Mouse (Mus musculus): ENCODE data around the gene Bcl2l13. TPM values are rescaled to one million over a fixed set of nuclear protein-coding genes. Genes with fewer than 3 reads are reported as not detected.

The Bcl2l13 gene
- polyA plus RNA-seq, 1 experiment from 2014 or later, result 42.2 TPM

DNA sequence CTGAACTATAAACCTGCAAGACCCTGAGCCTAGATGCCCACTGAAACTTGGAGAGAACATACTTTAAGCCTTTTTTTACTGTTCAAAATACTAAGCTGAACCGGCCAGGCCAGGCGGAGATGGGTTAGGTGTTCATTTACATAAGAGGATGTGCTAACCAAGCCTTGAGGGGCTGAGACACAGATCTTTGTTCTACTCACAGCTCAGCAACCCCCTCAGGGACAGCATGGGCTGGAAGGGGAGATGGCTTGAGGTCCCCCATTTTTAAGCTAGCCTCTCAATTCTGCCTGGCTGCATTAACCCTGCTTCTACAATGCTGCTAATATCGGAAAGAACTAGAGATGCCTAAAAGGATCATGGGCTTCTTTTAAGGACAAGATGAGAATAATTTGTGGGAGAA, 103.8 kb downstream of the Bcl2l13 start:
- H3K4me1 ChIP-seq, result no peaks in the 10 kb centered on the region
- H3K27ac ChIP-seq, result no peak overlapping the region
- H3K9me3 ChIP-seq, result no peaks in the 10 kb centered on the region
- 89% methylated on average over 3 of the region's 3 CpGs for WGBS
- H3K27me3 ChIP-seq (replicated peaks), result no peaks in the 10 kb centered on the region
- H3K4me3 ChIP-seq, result no peak overlapping the region
- no peak overlapping the region for H3K9ac ChIP-seq
- no peak overlapping the region for H3K4me2 ChIP-seq (replicated peaks)
- ATAC-seq (ENCODE audit: low FRiP score, low read depth), result no peak
- peaks cover 6% of the 10 kb centered on the region; the same call in 1 of the 2 replicates for H3K36me3 ChIP-seq

DNA sequence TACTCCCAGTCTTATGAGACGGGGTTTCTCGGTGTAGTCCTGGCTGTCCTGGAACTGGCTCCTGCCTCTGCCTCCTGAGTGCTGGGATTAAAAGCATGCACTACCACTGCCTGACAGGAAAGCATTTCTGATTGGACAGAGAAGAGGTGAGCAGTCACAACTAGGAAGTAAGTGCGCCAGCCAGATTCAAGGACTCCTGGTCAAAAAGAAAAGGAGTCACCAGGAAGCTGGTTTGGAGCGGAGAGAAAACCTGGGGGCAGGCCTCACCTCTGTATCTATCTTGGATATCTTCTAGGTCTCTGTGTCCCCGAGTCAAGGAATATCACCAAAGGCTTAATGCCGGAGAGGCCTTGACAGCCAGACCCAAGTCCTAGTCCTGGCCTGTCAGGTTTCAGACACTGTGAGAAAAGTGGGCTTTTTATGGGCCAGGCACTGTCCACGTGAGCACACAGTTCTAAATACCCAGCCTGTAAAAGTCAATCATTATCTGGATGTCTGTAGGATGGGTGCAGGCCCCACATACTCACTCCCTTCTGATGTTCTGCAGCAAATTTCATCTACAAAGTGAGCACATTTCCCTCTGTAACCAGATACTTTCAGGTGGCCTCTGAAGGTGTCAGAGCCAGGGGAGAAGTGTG, 104.6 kb downstream of the Bcl2l13 start:
- no peak overlapping the region for H3K27ac ChIP-seq
- peaks cover 2% of the 10 kb centered on the region; the same call in 1 of the 2 replicates for H3K36me3 ChIP-seq
- ATAC-seq (ENCODE audit: low FRiP score, low read depth), result no peak
- H3K4me2 ChIP-seq (replicated peaks), result no peak overlapping the region
- WGBS, result 89% methylated on average over 7 of the region's 7 CpGs
- H3K9ac ChIP-seq, result no peak overlapping the region
- no peaks in the 10 kb centered on the region for H3K9me3 ChIP-seq
- H3K27me3 ChIP-seq (replicated peaks), result no peaks in the 10 kb centered on the region
- H3K4me1 ChIP-seq, result no peaks in the 10 kb centered on the region
- no peak overlapping the region for H3K4me3 ChIP-seq

DNA sequence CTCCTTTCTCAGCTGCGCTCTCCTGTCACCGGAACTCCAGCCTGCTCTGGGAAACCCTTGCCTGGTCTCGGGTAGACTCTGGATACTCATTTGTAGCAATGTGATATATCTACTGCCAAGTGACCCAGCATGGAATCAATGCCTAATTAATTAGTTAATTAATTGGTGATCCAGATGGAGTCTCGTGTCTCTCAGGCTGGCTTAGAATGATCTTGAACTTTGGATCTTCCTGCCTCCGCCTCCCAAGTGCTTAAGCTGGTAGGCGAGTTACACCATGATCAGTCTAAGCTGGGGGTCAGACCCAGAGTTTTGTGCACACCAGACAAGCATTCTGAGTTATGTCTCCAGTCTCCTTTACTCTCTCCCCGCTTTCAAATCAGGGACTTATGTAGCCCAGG, 105.1 kb downstream of the Bcl2l13 start:
- no peak overlapping the region for H3K9ac ChIP-seq

DNA sequence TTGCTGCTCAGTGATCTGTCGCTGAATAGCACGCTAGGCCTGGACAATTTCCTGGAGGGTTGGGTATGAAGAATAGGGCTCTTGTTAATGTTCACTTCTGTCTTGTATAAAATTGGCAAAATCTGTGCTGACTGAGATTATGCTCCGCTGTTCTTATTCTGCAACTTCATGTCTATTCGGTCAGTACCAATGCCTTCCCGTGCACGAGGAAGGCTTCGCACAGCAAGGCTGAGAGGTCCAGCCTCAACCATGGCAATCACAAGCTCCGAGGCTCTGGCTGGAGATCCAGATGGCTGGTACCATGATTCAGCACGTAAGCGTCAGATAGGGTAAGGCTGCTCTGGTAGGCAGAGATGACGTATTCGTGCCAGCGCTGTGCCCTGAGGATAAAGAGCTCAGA, 105.6 kb downstream of the Bcl2l13 start:
- no peak for ATAC-seq (ENCODE audit: low FRiP score, low read depth)
- 95% methylated on average over 13 of the region's 13 CpGs for WGBS
- H3K4me2 ChIP-seq (replicated peaks), result no peak overlapping the region

More for the DNA sequence above, 105.1 kb downstream of the Bcl2l13 start:
- ATAC-seq (ENCODE audit: low FRiP score, low read depth), result no peak
- Histone ChIP-seq H3K36me3 (peaks cover 2% of the 10 kb centered on the region; the same call in 1 of the 2 replicates), H3K4me2 (replicated peaks) (no peak overlapping the region), H3K9me3 (no peaks in the 10 kb centered on the region), H3K4me1 (no peaks in the 10 kb centered on the region), H3K4me3 (no peak overlapping the region), H3K27me3 (replicated peaks) (no peaks in the 10 kb centered on the region), H3K27ac (no peak overlapping the region)
- WGBS, result 85% methylated on average over 7 of the region's 7 CpGs

More for the DNA sequence above, 105.6 kb downstream of the Bcl2l13 start:
- Histone ChIP-seq H3K27ac (no peak overlapping the region), H3K9ac (no peak overlapping the region), H3K9me3 (no peaks in the 10 kb centered on the region), H3K4me1 (no peaks in the 10 kb centered on the region), H3K4me3 (no peak overlapping the region), H3K27me3 (replicated peaks) (no peaks in the 10 kb centered on the region), H3K36me3 (peaks cover 2% of the 10 kb centered on the region; the same call in 1 of the 2 replicates)

Small RNA genes lying within 50 kb of the gene (microRNA-seq; reads per million reads assigned to microRNA genes)
- gene Gm25193, result not detected

Other genes starting within 250 kb of the Bcl2l13 start
- 17.8 and 17.9 TPM in 2 replicates for gene Cecr2, start 169.8 kb upstream of the Bcl2l13 start, polyA plus RNA-seq (2016; fragmentation: Nextera tagmentation; extraction: Ambion mirVana)
- gene Slc25a18, start 62.6 kb upstream of the Bcl2l13 start, polyA plus RNA-seq (2016; fragmentation: Nextera tagmentation; extraction: Ambion mirVana), result 3.6 and 3.7 TPM in 2 replicates
- 212 and 225 TPM in 2 replicates for gene Atp6v1e1, start 13.4 kb upstream of the Bcl2l13 start, polyA plus RNA-seq (2016; fragmentation: Nextera tagmentation; extraction: Ambion mirVana)
- 20.0 and 21.0 TPM in 2 replicates for gene Bid, start 80.6 kb downstream of the Bcl2l13 start, polyA plus RNA-seq (2016; fragmentation: Nextera tagmentation; extraction: Ambion mirVana)

Data from neural tube, embryonic 12.5 days (tissue).